Mouse (Mus musculus): ENCODE measurements around the gene Strip2. TPM values are rescaled to one million over a fixed set of nuclear protein-coding genes. Genes with fewer than 3 reads are reported as not detected.

Strip2 gene
- polyA plus RNA-seq, 1 experiment: 3.1 TPM

- no peak for DNase-seq (ENCODE audit: low read depth)
- TF ChIP-seq CTCF (IDR thresholded peaks at IDR 0.05; ENCODE audit: borderline replicate concordance, extremely low read depth, insufficient read depth, insufficient read length) (no peak), POLR2A (IDR thresholded peaks at IDR 0.05; ENCODE audit: borderline replicate concordance, extremely low read depth, insufficient read depth, insufficient read length, poor library complexity, severe bottlenecking) (no peak)
Observed at GRCm38 (mm10) chr6:29930665-29931064, 13.9 kb downstream of the Strip2 start.

DNA sequence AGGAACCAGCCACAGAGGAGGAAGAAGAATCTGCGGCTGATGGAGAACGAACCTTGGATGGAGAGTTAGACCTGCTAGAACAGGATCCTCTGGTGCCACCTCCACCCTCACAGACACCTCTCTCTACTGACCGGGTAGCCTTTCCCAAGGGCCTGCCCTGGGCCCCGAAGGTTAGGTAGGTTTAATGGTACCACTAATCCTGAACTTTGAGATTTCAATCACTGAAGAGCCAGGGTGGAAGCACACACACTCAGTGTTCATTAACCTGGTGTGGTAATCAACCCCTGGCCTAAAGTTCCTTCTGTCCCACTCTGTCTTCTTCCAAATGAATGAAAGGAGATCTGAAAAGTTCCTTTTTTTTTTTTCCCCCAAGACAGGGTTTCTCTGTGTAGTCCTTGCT lies 14.4 kb downstream of the Strip2 start:
- TF ChIP-seq CTCF (IDR thresholded peaks at IDR 0.05; ENCODE audit: borderline replicate concordance, extremely low read depth, insufficient read depth, insufficient read length) (no peak), POLR2A (IDR thresholded peaks at IDR 0.05; ENCODE audit: borderline replicate concordance, extremely low read depth, insufficient read depth, insufficient read length, poor library complexity, severe bottlenecking) (no peak)

GRCm38 (mm10) chr6:29935741-29936140 lies 18.9 kb downstream of the Strip2 start:
- peak; percentile 19 for DNase-seq (ENCODE audit: low read depth)
- no peak for TF ChIP-seq POLR2A (IDR thresholded peaks at IDR 0.05; ENCODE audit: borderline replicate concordance, extremely low read depth, insufficient read depth, insufficient read length, poor library complexity, severe bottlenecking)
- no peak for TF ChIP-seq CTCF (IDR thresholded peaks at IDR 0.05; ENCODE audit: borderline replicate concordance, extremely low read depth, insufficient read depth, insufficient read length)

More for the DNA sequence above, 14.4 kb downstream of the Strip2 start:
- no peak for DNase-seq (ENCODE audit: low read depth)

DNA sequence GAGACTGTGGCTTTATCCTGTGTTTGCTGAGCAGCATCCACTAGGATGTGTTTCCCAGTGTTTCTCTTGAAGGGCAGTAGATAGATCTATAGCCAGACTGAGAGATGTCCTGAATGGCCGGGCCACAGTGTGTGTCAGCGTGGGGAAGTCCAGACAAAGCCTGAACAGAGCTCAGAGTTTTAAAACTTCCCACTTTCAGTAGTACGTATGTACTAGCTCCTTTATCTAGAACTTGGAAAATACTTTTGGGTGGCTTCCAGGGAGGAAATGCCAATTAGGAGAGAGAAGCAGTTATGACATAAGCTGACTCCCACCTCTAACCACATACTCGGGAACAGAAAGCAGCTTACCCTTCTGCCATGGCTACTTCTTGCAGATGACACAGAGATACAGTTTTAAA lies 23.6 kb downstream of the Strip2 start:
- TF ChIP-seq CTCF (IDR thresholded peaks at IDR 0.05; ENCODE audit: borderline replicate concordance, extremely low read depth, insufficient read depth, insufficient read length): no peak
- TF ChIP-seq POLR2A (IDR thresholded peaks at IDR 0.05; ENCODE audit: borderline replicate concordance, extremely low read depth, insufficient read depth, insufficient read length, poor library complexity, severe bottlenecking): no peak
- no peak for DNase-seq (ENCODE audit: low read depth)

- no peak for TF ChIP-seq POLR2A (IDR thresholded peaks at IDR 0.05; ENCODE audit: borderline replicate concordance, extremely low read depth, insufficient read depth, insufficient read length, poor library complexity, severe bottlenecking)
- TF ChIP-seq CTCF (IDR thresholded peaks at IDR 0.05; ENCODE audit: borderline replicate concordance, extremely low read depth, insufficient read depth, insufficient read length): no peak
Observed at GRCm38 (mm10) chr6:29941036-29941435, 24.2 kb downstream of the Strip2 start.

GRCm38 (mm10) chr6:29944465-29944864 lies 27.7 kb downstream of the Strip2 start:
- TF ChIP-seq POLR2A (IDR thresholded peaks at IDR 0.05; ENCODE audit: borderline replicate concordance, extremely low read depth, insufficient read depth, insufficient read length, poor library complexity, severe bottlenecking) (no peak), CTCF (IDR thresholded peaks at IDR 0.05; ENCODE audit: borderline replicate concordance, extremely low read depth, insufficient read depth, insufficient read length) (no peak)
- DNase-seq (ENCODE audit: low read depth): peak; percentile 84

More at GRCm38 (mm10) chr6:29941036-29941435, 24.2 kb downstream of the Strip2 start:
- no peak for DNase-seq (ENCODE audit: low read depth)

- TF ChIP-seq CTCF (IDR thresholded peaks at IDR 0.05; ENCODE audit: borderline replicate concordance, extremely low read depth, insufficient read depth, insufficient read length) (no peak), POLR2A (IDR thresholded peaks at IDR 0.05; ENCODE audit: borderline replicate concordance, extremely low read depth, insufficient read depth, insufficient read length, poor library complexity, severe bottlenecking) (no peak)
- DNase-seq (ENCODE audit: low read depth): peak; percentile 46
Observed at GRCm38 (mm10) chr6:29946568-29946967, 29.8 kb downstream of the Strip2 start.

GRCm38 (mm10) chr6:29947823-29948222 lies 31.0 kb downstream of the Strip2 start:
- TF ChIP-seq POLR2A (IDR thresholded peaks at IDR 0.05; ENCODE audit: borderline replicate concordance, extremely low read depth, insufficient read depth, insufficient read length, poor library complexity, severe bottlenecking) (no peak), CTCF (IDR thresholded peaks at IDR 0.05; ENCODE audit: borderline replicate concordance, extremely low read depth, insufficient read depth, insufficient read length) (no peak)
- no peak for DNase-seq (ENCODE audit: low read depth)

DNA sequence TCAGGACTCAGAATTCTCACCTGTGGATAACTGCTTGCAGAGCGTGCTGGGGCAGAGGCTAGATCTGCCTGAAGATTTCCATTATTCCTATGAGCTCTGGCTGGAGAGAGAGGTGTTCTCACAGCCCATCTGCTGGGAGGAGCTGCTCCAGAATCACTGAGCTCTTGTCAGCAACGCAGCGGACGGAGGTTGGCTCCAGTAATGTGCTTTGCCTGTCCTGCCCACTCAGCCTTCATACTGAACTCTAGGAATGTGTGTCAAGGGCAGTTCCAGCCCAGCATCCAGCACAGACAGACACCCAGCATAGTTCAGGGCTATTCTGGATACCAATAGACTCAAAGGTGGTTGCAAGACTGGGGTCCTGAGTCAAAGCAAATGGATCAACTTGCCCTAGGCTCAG lies 39.9 kb downstream of the Strip2 start:
- TF ChIP-seq POLR2A (IDR thresholded peaks at IDR 0.05; ENCODE audit: borderline replicate concordance, extremely low read depth, insufficient read depth, insufficient read length, poor library complexity, severe bottlenecking) (no peak), CTCF (IDR thresholded peaks at IDR 0.05; ENCODE audit: borderline replicate concordance, extremely low read depth, insufficient read depth, insufficient read length) (no peak)
- no peak for DNase-seq (ENCODE audit: low read depth)

- TF ChIP-seq CTCF (IDR thresholded peaks at IDR 0.05; ENCODE audit: borderline replicate concordance, extremely low read depth, insufficient read depth, insufficient read length) (no peak), POLR2A (IDR thresholded peaks at IDR 0.05; ENCODE audit: borderline replicate concordance, extremely low read depth, insufficient read depth, insufficient read length, poor library complexity, severe bottlenecking) (no peak)
- peak; percentile 19 for DNase-seq (ENCODE audit: low read depth)
Observed at GRCm38 (mm10) chr6:29958669-29959068, 41.9 kb downstream of the Strip2 start.

DNA sequence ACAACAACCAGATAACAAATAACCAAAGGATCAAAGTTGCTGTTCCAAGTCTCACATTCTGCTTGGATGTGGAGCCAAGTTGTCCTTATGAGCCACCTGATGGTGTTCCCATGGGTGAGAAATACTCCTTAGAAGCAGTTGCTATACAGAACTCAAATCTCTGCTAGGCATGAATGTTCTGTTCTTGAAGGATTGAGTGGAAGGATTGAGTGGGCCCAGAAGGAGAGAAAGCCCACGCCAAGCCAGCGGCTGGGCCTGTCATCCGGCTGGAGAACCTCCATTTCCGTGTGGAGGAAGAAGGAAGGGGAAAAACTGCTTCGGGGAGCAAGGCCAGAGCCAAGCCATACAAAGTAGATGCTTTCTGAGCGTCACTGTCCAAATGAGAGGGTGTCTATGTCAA lies 44.3 kb downstream of the Strip2 start:
- TF ChIP-seq CTCF (IDR thresholded peaks at IDR 0.05; ENCODE audit: borderline replicate concordance, extremely low read depth, insufficient read depth, insufficient read length): no peak
- TF ChIP-seq POLR2A (IDR thresholded peaks at IDR 0.05; ENCODE audit: borderline replicate concordance, extremely low read depth, insufficient read depth, insufficient read length, poor library complexity, severe bottlenecking): no peak
- no peak for DNase-seq (ENCODE audit: low read depth)

DNA sequence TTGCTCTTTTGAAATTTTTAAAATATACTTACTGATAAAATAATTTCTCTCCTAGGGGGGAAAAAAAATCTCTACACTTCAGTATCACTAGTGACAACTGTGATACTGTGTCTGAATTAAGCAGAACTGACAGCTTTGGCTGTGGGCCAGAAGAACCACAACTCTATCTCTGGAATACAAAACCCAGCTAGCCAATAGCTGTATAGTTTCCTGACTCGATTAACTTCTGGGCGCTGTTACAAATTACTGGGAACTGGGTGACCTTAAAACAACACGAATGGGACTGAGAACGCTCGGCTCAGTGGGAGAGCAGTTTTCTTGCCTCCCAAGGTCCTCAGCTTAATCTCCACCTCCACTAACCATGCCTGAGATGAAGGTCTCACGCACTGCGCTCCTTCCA lies 51.1 kb downstream of the Strip2 start:
- DNase-seq (ENCODE audit: low read depth): peak; percentile 40
- TF ChIP-seq CTCF (IDR thresholded peaks at IDR 0.05; ENCODE audit: borderline replicate concordance, extremely low read depth, insufficient read depth, insufficient read length) (no peak), POLR2A (IDR thresholded peaks at IDR 0.05; ENCODE audit: borderline replicate concordance, extremely low read depth, insufficient read depth, insufficient read length, poor library complexity, severe bottlenecking) (no peak)
